Mouse (Mus musculus) cerebellum, adult 11 months (tissue): Measurements from ENCODE around the gene Trim80.
"Not testable (repeated sequence)": the region's sequence is repeated elsewhere in the genome, so short reads cannot be mapped to it uniquely, and the experiment has no call there.

ENCODE experiments used
- DNase-seq: peaks from one replicate; pipeline ENCODE4 v3.0.0; 2022

Trim80 gene

GRCm38 (mm10) chr11:115429307-115429706 lies 11.0 kb upstream of the Trim80 start:
- DNase-seq, result peak; percentile 43

GRCm38 (mm10) chr11:115430561-115430960 lies 9.8 kb upstream of the Trim80 start:
- DNase-seq, result no peak

GRCm38 (mm10) chr11:115432814-115433213 lies 7.5 kb upstream of the Trim80 start:
- DNase-seq, result no peak

GRCm38 (mm10) chr11:115433342-115433741 lies 7.0 kb upstream of the Trim80 start:
- DNase-seq, result no peak

- DNase-seq, result peak; percentile 68
Measured at GRCm38 (mm10) chr11:115435596-115436337, 4.6 kb upstream of the Trim80 start.

- no peak for DNase-seq
Measured at GRCm38 (mm10) chr11:115437571-115438122, 2.7 kb upstream of the Trim80 start.

GRCm38 (mm10) chr11:115439326-115439725 lies 1.0 kb upstream of the Trim80 start:
- no peak for DNase-seq

- no peak for DNase-seq
Measured at GRCm38 (mm10) chr11:115441417-115441816, 1.1 kb downstream of the Trim80 start.

GRCm38 (mm10) chr11:115446906-115447305 lies 6.6 kb downstream of the Trim80 start:
- no peak for DNase-seq

- no peak for DNase-seq
Measured at GRCm38 (mm10) chr11:115447321-115447885, 7.1 kb downstream of the Trim80 start.

- DNase-seq, result no peak
Measured at GRCm38 (mm10) chr11:115448075-115448474, 7.7 kb downstream of the Trim80 start.

- no peak for DNase-seq
Measured at GRCm38 (mm10) chr11:115448998-115449397, 8.7 kb downstream of the Trim80 start.

- DNase-seq, result no peak
Measured at GRCm38 (mm10) chr11:115450176-115450575, 9.8 kb downstream of the Trim80 start.

GRCm38 (mm10) chr11:115451781-115452241 lies 11.5 kb downstream of the Trim80 start:
- DNase-seq, result no peak

GRCm38 (mm10) chr11:115452281-115452860 lies 12.0 kb downstream of the Trim80 start:
- DNase-seq, result no peak

GRCm38 (mm10) chr11:115453306-115453705 lies 13.0 kb downstream of the Trim80 start:
- DNase-seq, result no peak

GRCm38 (mm10) chr11:115454822-115455221 lies 14.5 kb downstream of the Trim80 start:
- DNase-seq, result not testable (repeated sequence)

- no peak for DNase-seq
Measured at GRCm38 (mm10) chr11:115455619-115456018, 15.3 kb downstream of the Trim80 start.

- no peak for DNase-seq
Measured at GRCm38 (mm10) chr11:115456182-115456581, 15.8 kb downstream of the Trim80 start.

GRCm38 (mm10) chr11:115457405-115457804 lies 17.1 kb downstream of the Trim80 start:
- DNase-seq, result no peak

GRCm38 (mm10) chr11:115460976-115461375 lies 20.6 kb downstream of the Trim80 start:
- no peak for DNase-seq

- DNase-seq, result no peak
Measured at GRCm38 (mm10) chr11:115461846-115462242, 21.5 kb downstream of the Trim80 start.

- DNase-seq, result no peak
Measured at GRCm38 (mm10) chr11:115462243-115462891, 22.0 kb downstream of the Trim80 start, which contains the start of gene Slc16a5. Slc16a5 (plus strand) TSS chr11:115462474.
